Mouse (Mus musculus) neural tube, embryonic 11.5 days (tissue): ENCODE measurements around the gene Atp1b1. TPM values are rescaled to one million over a fixed set of nuclear protein-coding genes. Genes with fewer than 3 reads are reported as not detected.

Experiments used
- ATAC-seq: fragments of 200-750 bp; cut with Nextera tagmentation; 2 replicates; pipeline ENCODE4 v1.8.0; 2017; ENCODE audit warnings: moderate number of reproducible peaks, mild to moderate bottlenecking, moderate TSS enrichment, moderate library complexity; ENCODE audit not compliant: insufficient read depth, low FRiP score, low TSS enrichment
- DNase-seq: peaks from one replicate; pipeline ENCODE4 v3.0.0-alpha.2; 2015; ENCODE audit warnings: low spot score
- H3K27ac ChIP-seq: fragments of 300-500 bp; sonication (generic); 2 replicates; pipeline ENCODE4 v1.5.1; 2014; ENCODE audit warnings: low read depth, mild to moderate bottlenecking, low read length
- H3K27me3 ChIP-seq: fragments of 300-500 bp; sonication (generic); 2 replicates; pipeline ENCODE4 v1.6.1; 2014; ENCODE audit warnings: mild to moderate bottlenecking, low read length, mixed read lengths; ENCODE audit not compliant: control insufficient read depth, insufficient read depth
- H3K36me3 ChIP-seq: fragments of 300-500 bp; sonication (generic); 2 replicates; pipeline ENCODE4 v1.6.1; 2014; ENCODE audit warnings: mild to moderate bottlenecking, low read length, moderate library complexity, mixed read lengths; ENCODE audit not compliant: control insufficient read depth, insufficient read depth
- H3K4me1 ChIP-seq: fragments of 300-500 bp; sonication (generic); 2 replicates; pipeline ENCODE4 v1.6.1; 2014; ENCODE audit warnings: low read length, mixed read lengths; ENCODE audit not compliant: control insufficient read depth, insufficient read depth
- H3K4me2 ChIP-seq: fragments of 300-500 bp; sonication (generic); 2 replicates; pipeline ENCODE4 v1.6.1; 2014; ENCODE audit warnings: low read depth, mild to moderate bottlenecking, moderate library complexity
- H3K4me3 ChIP-seq: fragments of 300-500 bp; sonication (generic); 2 replicates; pipeline ENCODE4 v1.5.1; 2014; ENCODE audit warnings: low read depth, low read length
- H3K9ac ChIP-seq: fragments of 300-500 bp; sonication (generic); 2 replicates; pipeline ENCODE4 v1.6.1; 2014; ENCODE audit warnings: mild to moderate bottlenecking, low read length
- H3K9me3 ChIP-seq: fragments of 300-500 bp; sonication (generic); 2 replicates; pipeline ENCODE4 v1.6.1; 2016; ENCODE audit warnings: low read length; ENCODE audit not compliant: control insufficient read depth
- WGBS: fragments of 180-500 bp; shearing (Covaris S2); extraction: QIAGEN DNeasy Blood & Tissue Kit; methylation state at CpG from one replicate; pipeline ENCODE4 v1.1.7; 2014; 5-methylcytosine and 5-hydroxymethylcytosine counted together
- polyA plus RNA-seq: library from polyadenylated mRNA; unstranded; fragments of >200 nt; fragmentation: Nextera tagmentation; extraction: Ambion mirVana; gene quantifications from 2 replicates; pipeline ENCODE4 v1.2.1, GENCODE M21; 2014

Atp1b1 gene
- polyA plus RNA-seq, 1 experiment from 2014 or later = 24.2 TPM

GRCm38 (mm10) chr1:164489961-164490594 is 31.9 kb upstream of the Atp1b1 start:
- H3K27me3 ChIP-seq = no peaks in the 10 kb centered on the region
- no peak overlapping the region for H3K9ac ChIP-seq
- no peaks in the 10 kb centered on the region for H3K36me3 ChIP-seq
- 87% methylated on average over 3 of the region's 3 CpGs for WGBS
- no peak overlapping the region for H3K4me2 ChIP-seq
- no peaks in the 10 kb centered on the region for H3K4me1 ChIP-seq
- H3K27ac ChIP-seq = no peak overlapping the region
- ATAC-seq (no peak), DNase-seq (no peak)
- no peaks in the 10 kb centered on the region for H3K9me3 ChIP-seq
- no peak overlapping the region for H3K4me3 ChIP-seq

- Histone ChIP-seq H3K4me2 (no peak overlapping the region), H3K4me1 (no peaks in the 10 kb centered on the region), H3K4me3 (no peak overlapping the region), H3K9ac (no peak overlapping the region), H3K36me3 (no peaks in the 10 kb centered on the region), H3K27ac (no peak overlapping the region), H3K9me3 (no peaks in the 10 kb centered on the region), H3K27me3 (no peaks in the 10 kb centered on the region)
- ATAC-seq = no peak
- no peak for DNase-seq
These were observed 25.6 kb upstream of the Atp1b1 start for GRCm38 (mm10) chr1:164483728-164484127.

DNA sequence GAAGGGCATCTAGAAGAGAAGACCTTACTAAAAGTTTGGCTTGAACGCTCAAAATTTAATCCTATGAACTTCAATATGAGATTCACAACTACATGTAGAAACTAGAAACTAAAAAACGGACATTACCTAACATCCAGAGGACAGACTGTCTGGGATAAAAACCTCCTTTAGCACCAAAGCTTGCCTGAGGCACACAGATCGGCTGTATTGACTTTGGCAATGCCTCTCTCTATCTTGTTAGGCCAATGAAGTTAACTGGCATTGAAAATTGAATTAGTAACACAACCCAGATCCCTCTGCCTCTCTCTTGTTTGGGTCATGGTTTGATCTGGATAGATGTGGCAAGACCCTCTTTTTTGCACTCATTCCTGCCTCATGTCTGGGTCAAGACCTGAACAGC is 24.7 kb upstream of the Atp1b1 start:
- Histone ChIP-seq H3K4me1 (no peaks in the 10 kb centered on the region), H3K4me2 (no peak overlapping the region), H3K4me3 (no peak overlapping the region), H3K9ac (no peak overlapping the region), H3K27me3 (no peaks in the 10 kb centered on the region), H3K36me3 (no peaks in the 10 kb centered on the region), H3K9me3 (no peaks in the 10 kb centered on the region), H3K27ac (no peak overlapping the region)
- DNase-seq (no peak), ATAC-seq (no peak)
- 79% methylated on average over 3 of the region's 3 CpGs for WGBS

GRCm38 (mm10) chr1:164481645-164482354 is 23.6 kb upstream of the Atp1b1 start:
- H3K27ac ChIP-seq = no peak overlapping the region
- DNase-seq = no peak
- H3K9me3 ChIP-seq = no peaks in the 10 kb centered on the region
- no peaks in the 10 kb centered on the region for H3K36me3 ChIP-seq
- no peaks in the 10 kb centered on the region for H3K27me3 ChIP-seq
- no peak overlapping the region for H3K9ac ChIP-seq
- H3K4me2 ChIP-seq = no peak overlapping the region
- ATAC-seq = no peak
- no peak overlapping the region for H3K4me3 ChIP-seq
- WGBS = 72% methylated on average over 9 of the region's 9 CpGs
- H3K4me1 ChIP-seq = no peaks in the 10 kb centered on the region

DNA sequence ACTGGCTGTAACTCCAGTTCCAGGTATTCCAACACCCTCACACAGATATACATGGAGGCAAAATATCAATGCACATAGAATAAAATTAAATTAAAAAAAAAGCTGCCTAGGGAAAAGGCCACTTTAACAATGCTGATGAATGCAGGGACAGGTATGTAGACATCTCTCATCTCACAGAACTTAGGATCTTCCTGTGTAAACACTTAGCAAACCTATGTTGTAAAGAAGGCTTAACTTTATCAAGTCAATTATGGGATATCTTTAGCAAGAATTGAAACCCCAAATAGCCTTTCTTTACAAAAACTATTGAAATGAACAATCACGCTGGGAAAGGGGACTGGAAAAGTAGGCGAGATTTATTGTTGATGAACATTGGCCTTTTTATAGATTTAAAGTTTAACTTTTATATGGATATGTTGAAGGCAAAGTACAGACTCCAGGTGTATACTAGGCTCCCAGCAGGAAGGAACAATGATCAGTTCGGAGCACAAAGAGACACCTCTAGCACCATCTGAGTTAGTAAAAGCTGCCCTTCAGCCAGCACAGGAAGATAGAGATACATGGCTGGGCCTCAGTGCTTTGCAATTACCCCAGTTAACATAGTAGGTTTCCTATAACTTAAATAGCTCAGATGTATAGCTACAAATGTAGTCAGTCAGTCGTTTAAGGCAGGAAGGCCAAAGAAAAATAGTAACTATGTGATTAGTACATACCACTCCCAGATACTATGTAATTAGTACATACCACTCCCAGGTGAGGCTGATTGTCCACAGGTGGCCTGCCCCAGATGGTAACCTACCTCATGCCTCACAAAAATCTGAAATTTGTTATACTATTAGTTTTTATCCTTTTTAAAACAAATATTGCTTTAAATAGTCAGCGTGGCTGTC is 22.8 kb upstream of the Atp1b1 start:
- Histone ChIP-seq H3K36me3 (no peaks in the 10 kb centered on the region), H3K4me2 (no peak overlapping the region), H3K4me3 (no peak overlapping the region), H3K4me1 (no peaks in the 10 kb centered on the region), H3K27ac (no peak overlapping the region), H3K27me3 (no peaks in the 10 kb centered on the region), H3K9ac (no peak overlapping the region), H3K9me3 (no peaks in the 10 kb centered on the region)
- DNase-seq = no peak
- 85% methylated on average over 5 of the region's 5 CpGs for WGBS
- ATAC-seq = no peak

GRCm38 (mm10) chr1:164475895-164476294 is 17.7 kb upstream of the Atp1b1 start:
- no peaks in the 10 kb centered on the region for H3K27me3 ChIP-seq
- H3K4me1 ChIP-seq = no peaks in the 10 kb centered on the region
- no peak overlapping the region for H3K27ac ChIP-seq
- DNase-seq (no peak), ATAC-seq (no peak)
- no peak overlapping the region for H3K4me3 ChIP-seq
- no peak overlapping the region for H3K4me2 ChIP-seq
- H3K9me3 ChIP-seq = no peaks in the 10 kb centered on the region
- no peak overlapping the region for H3K9ac ChIP-seq
- 90% methylated on average over 4 of the region's 4 CpGs for WGBS
- no peaks in the 10 kb centered on the region for H3K36me3 ChIP-seq

DNA sequence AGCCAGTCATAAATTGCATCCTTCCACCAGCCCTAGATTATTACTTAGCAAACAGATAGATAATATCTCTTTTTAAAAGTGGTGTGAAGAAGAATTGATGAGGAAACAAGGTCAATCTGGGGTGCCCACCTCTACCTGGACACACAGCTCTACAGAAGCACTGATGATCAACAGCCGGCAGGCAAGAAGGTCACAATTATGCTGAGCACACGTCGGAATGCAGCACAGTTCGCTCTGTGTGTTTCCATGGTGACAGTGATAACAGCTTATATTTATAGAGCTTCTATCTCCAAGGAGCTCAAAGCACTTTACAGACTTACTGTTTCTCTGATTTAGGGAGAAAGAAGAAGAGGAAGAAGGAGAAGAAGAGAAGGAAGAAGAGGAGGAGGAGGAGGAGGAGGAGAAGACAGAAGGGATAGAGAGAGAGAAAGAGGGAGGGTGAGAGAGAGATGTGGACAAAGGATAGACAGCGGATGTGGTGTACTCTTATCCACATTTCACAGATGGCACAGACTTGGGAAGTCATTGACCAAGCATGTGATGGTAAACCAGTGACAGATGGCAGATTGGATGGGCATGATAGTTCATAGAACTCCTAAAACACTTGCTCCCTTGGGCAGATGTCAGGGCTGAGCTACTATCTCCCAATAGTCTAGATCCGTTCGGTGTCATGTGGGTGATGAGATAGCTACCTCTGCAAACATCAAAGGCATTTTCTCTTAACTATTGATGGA is 16.8 kb upstream of the Atp1b1 start:
- H3K4me1 ChIP-seq = no peaks in the 10 kb centered on the region
- DNase-seq (no peak), ATAC-seq (no peak)
- H3K27me3 ChIP-seq = no peaks in the 10 kb centered on the region
- H3K4me2 ChIP-seq = no peak overlapping the region
- no peak overlapping the region for H3K9ac ChIP-seq
- no peaks in the 10 kb centered on the region for H3K9me3 ChIP-seq
- no peak overlapping the region for H3K4me3 ChIP-seq
- H3K27ac ChIP-seq = no peak overlapping the region
- 74% methylated on average over 7 of the region's 7 CpGs for WGBS
- no peaks in the 10 kb centered on the region for H3K36me3 ChIP-seq

DNA sequence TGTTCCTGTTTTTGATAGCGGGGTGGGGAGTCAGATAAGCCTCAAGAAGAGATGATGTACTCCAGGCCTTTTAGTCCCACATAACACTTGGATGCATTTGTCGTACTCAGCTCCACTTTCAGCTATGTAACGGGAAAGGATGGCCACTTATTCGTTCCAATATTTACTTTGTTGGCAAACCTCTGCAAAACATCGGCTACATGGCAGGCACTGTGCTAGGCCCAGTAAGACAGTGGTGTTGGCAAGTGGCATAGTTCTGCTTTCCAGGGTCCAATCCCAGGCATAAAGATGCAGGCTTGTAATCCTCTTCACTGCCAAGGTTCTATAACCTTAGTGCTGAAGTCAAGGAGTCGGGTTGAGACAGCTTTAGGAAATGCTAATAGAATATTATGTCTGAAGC is 16.2 kb upstream of the Atp1b1 start:
- H3K36me3 ChIP-seq = no peaks in the 10 kb centered on the region
- H3K4me3 ChIP-seq = no peak overlapping the region
- H3K27ac ChIP-seq = no peak overlapping the region
- no peak overlapping the region for H3K4me2 ChIP-seq
- H3K4me1 ChIP-seq = no peaks in the 10 kb centered on the region
- no peaks in the 10 kb centered on the region for H3K27me3 ChIP-seq
- H3K9me3 ChIP-seq = no peaks in the 10 kb centered on the region
- 91% methylated on average over 6 of the region's 6 CpGs for WGBS
- no peak overlapping the region for H3K9ac ChIP-seq
- DNase-seq (no peak), ATAC-seq (no peak)
